1 mouse cellular context compared by ENCODE assay signal in the genomic region with DNA sequence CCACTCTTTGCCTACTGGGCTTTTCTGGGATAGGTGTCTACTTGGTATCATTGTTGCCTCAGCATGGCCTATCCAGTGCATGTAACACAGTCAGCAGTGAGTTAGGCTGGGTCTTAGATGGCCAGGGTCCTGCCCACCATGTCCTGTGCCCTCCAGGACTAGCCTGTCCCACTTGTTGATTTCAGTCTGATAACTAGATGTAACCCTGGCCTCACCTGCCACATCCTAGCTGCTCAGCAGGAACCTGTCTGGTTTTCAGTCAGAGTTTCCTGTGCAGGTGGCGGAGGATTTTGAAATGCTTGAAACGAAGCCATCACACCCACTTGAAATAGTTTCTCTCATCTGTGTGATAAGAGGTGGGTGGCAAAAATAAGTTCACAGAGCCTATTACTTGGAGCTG.
TF ChIP-seq lines count a peak whose summit lies in the region.

No protein-coding gene starts in this region.

TF ChIP-seq in CH12.LX, 34 proteins besides CTCF, POLR2A, EP300 and RAD21 (continued from another document):
- TF ChIP-seq CHD2 (IDR thresholded peaks at IDR 0.05; ENCODE audit: low read length), result 0 out of 2 replicates have a peak, but pooled peaks have one; percentile 35
- TF ChIP-seq CHD1 (IDR thresholded peaks at IDR 0.05; ENCODE audit: low read depth, low read length), result peak; percentile 42; the same call in 1 of the 2 replicates
- no peak for TF ChIP-seq NELFE (IDR thresholded peaks at IDR 0.05; ENCODE audit: low read depth, low read length)
- TF ChIP-seq MAZ (IDR thresholded peaks at IDR 0.05; ENCODE audit: low read depth, low read length), result no peak
- TF ChIP-seq RCOR1 (conservative IDR thresholded peaks at IDR 0.05; ENCODE audit: low read depth, low read length), result peak; percentile 88
- TF ChIP-seq MXI1 (IDR thresholded peaks at IDR 0.05; ENCODE audit: low read depth, low read length), result peak; percentile 39; the same call in 1 of the 2 replicates
